Mouse (Mus musculus) fat pad, adult 2 months (tissue): ENCODE measurements around the gene Tcea2.

Source experiments
- DNase-seq: peaks from one replicate; pipeline ENCODE4 v3.0.0-alpha.2; 2011; ENCODE audit warnings: low read depth, low spot score; ENCODE audit errors: extremely low read depth

Tcea2 gene

DNA sequence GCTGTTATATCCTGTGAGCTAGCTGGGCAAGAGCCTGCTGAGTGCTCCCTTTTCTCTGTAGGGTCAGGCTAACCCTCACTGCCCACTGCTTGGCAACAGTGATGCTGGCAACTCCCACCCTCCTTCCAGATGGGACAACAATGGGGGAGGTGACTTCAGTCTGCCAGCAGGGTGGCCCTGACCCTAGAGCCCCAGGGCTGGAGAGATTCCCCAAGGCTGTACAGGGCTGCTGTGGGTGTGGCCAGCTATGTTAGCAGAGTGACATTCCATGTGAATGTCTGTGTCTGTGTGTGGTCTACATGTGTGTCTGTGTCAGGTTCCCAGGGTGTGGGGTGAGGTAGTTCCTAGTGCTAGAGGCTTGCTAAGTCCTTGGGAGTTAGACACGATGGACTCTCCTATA, 6.6 kb upstream of the Tcea2 start:
- DNase-seq, result no peak

DNA sequence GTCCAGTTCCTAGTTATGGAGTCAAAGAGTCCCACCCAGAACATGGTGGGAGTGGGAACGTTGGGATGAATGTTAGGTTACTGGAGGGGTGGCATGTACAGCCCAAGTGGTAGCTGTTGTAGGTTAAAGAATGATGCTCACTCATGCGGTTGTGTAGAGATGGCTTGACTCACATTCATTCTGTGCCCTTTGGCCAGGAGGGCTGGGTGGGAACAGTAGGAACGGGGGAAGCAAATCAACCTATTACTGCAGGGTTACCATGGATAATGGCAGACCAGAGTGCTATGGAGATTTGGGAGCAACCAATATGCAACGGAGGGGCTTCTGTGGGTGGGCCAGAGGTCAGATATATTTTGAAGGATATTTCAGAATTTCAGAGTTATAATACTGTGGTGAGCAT, 5.2 kb upstream of the Tcea2 start:
- no peak for DNase-seq

GRCm38 (mm10) chr2:181675454-181675853, 4.7 kb upstream of the Tcea2 start:
- DNase-seq, result no peak

DNA sequence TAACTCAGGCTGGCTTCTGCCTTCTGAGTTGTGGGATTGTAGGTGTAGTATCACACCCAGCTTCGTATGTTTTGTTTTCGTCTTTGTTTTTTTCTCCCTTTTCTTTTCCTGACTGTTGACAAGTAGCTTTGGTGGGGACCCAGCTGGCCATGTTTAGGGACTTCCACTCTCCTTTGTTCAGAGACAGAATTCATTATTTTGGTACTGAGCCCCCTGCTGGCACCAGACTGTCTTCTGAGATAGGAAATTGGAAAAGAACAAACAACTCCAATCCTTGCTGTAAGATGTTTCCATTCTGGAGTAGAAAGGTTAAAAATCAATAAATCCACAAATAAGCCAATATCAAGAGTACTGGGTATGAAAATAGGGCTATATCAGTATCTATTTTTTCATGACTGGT, 3.7 kb upstream of the Tcea2 start:
- DNase-seq, result no peak

DNA sequence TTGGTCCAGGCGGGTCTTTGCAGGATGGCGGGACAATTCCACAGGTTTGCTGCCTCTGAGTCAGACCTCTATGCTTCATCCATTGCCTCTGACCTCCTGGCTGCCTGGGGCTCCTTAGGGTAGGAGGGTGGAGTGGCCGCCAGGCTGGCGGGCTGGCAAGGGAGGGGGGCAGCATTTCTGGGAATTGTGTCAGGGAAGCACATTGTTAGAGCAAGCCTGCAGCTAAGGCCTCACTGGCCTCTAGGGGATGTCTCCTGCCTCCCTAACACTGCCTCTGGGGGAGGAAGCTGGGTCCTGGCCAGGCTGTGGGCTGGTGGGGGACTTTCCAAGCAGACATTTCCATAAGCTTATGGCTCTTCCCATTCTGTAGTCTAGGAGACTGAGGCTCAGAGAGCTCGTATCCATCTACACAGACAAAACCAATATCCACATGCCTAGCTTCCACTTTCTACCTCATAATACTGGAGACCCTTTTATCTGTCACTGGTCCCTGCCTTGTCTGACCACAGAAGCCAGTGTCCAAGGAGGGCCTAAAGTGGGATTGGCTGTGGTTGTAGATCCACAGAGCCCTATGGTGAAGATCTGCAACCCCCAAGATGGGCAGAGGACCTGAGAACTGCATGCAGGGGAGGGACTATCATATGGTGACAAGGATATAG, 2.9 kb upstream of the Tcea2 start:
- DNase-seq, result no peak

- no peak for DNase-seq
Observed at GRCm38 (mm10) chr2:181677755-181678098, 2.4 kb upstream of the Tcea2 start.

DNA sequence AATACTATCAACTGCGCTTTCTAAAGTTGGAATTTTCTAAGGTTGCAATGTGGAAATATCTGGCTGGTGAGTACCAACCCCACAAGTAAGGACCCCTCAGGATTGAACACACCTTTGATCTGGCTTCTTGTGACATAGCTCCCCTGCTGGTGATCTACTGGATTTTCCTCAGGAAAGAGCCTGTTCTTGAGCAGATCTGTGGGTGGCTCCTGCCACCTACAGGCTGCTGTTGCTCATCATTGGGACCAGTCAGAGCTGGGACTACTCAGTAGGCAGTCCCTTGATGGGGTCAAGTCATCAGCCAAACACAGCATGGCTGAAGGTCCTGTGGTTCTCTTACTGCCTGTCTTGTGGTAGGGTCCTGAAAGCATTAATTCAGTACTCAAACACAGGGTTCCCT, 1.3 kb upstream of the Tcea2 start:
- DNase-seq, result no peak

- DNase-seq, result no peak
Observed at GRCm38 (mm10) chr2:181680716-181681117, 607 bp downstream of the Tcea2 start.

DNA sequence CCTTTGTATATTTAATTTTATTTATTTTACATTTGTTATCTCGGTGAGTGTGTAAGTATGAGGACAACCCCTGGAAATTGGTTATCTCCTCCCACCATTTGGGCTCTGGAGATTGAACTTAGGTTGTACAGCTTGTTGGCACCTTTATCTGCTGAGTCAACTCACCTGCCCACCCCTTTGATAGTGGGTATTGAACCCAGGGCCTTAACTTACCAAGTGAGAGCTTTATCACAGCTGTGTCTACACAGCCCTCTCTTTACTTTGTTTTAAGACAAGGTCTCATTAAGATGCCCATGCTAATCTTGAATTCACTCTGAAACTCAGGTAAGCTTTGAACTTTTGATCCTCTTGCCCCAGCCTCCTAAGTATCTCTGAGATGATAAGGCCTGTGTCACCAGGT, 1.9 kb downstream of the Tcea2 start:
- DNase-seq, result no peak

DNA sequence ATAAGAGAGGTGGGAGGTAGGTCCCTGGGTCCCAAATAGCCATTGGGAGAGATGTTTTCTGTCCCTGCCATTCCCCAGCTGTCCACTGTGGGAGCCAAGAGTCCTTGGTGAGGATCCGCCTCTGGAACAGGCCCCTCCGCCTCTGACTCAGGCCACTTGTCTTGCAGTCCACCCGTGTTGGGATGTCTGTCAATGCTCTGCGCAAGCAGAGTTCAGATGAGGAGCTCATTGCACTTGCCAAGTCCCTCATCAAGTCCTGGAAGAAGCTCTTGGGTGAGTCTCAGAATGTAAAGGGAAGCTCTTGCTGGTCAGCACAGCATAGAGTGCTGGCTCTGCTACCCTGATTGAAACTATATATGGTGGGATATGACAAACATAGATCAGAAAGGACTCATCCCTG, 3.3 kb downstream of the Tcea2 start:
- DNase-seq, result no peak

- no peak for DNase-seq
Observed at GRCm38 (mm10) chr2:181684713-181685112, 4.6 kb downstream of the Tcea2 start.

GRCm38 (mm10) chr2:181685686-181686085, 5.6 kb downstream of the Tcea2 start:
- no peak for DNase-seq

- no peak for DNase-seq
Observed at GRCm38 (mm10) chr2:181687586-181687985, 7.5 kb downstream of the Tcea2 start.

DNA sequence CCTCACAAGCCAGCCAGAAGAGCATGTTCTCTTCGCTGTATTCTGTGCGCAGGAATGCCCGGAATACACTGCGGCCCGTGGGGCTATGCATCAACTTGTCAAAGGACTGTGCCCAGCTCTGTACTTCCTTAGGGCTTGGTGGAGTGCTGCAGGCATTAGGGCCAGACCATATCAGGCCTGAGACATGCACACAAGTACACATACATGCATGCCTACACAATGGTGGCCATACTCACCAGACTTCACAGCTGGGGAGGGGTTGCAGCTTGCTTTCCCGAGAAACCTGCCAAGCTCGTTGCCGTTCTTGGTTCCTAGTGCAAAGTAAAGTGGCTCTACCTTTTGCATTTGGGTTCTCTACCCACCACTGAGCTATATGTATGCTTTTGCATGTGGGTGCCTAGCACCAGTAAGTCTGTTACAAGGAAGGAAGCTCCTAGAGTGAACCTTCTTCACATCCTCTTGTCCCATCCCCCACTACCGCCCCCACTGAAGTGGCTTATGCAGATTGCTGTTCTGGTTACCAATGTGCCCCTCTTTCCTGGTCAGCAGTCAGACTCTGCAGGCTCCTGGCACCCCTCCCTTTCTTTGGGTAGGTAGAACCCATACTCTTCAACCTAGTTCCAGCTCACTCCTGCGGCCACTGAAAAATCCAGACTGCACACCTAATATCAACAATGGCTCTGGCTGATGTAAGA, 9.5 kb downstream of the Tcea2 start:
- no peak for DNase-seq

- no peak for DNase-seq
Observed at GRCm38 (mm10) chr2:181691083-181691482, 11.0 kb downstream of the Tcea2 start.

DNA sequence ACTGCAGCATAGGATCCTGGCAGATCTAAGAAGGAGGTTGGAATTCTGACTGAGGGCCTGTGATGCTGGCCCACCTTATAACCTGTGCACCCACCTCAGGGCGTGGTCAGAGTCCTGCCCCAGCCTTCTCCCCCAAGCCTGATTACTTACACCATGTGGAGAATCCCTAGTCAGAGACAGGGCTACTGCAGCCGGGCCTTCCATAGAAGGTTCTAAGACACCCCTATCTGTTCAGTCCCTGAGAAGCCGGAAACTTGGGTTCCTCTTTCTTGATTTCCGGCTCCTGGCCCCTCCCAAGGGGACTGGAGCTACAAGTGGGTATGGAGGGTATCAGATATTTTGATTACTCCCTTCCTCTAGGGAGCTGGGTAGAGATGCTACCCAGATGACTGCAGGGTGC, 11.5 kb downstream of the Tcea2 start:
- DNase-seq, result no peak

GRCm38 (mm10) chr2:181692304-181692703, 12.2 kb downstream of the Tcea2 start:
- DNase-seq, result no peak

DNA sequence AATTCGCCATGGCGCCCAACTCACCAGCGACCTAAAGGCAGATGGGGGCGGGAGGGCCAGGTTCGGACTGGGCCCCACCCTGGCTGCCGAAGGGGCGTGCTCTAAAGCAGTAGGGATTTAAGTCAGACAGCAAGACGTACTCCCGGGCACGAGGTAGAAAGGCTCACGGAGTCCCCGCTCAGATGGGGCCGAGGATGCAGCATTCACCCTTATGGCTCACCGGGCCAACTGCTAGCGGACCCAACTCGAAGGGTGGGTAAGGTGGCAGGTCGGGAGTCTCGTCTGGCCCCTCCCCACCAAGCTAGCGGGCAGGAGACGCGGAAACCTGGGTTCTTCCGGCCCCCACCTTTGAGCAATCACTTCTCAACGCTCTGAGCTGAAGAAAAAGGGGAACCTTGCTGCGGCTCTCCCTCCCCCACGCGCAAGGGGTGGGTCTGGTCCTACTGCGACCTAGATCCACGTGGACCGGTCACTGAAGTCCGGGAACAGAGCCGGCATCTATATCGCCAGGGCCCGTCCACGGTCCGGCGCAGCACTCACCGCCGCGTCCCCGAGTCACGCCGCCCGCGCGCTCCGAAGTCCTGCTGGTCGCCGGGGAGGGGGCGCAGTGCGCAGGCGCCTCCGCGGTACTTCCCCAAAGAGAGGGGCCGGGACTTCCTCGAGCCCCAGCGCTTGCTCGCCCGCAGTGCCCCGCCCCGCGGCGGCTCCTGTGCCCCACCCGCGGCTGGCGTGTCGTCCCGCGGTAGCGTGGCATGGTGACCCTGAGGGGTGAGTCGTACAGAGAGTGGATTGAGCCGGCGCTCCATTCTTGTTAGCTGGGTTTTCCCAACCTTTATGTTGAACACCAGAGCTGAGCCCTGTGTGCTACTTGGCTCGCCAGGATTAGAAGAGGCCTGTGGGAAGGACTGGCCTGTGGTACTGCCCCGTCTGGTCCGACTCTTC, 13.5 kb downstream of the Tcea2 start, which contains the start of gene Rgs19:
TSS of gene Rgs19 (minus strand) at position 639 of the 942 bp plus-strand sequence.
- no peak for DNase-seq

DNA sequence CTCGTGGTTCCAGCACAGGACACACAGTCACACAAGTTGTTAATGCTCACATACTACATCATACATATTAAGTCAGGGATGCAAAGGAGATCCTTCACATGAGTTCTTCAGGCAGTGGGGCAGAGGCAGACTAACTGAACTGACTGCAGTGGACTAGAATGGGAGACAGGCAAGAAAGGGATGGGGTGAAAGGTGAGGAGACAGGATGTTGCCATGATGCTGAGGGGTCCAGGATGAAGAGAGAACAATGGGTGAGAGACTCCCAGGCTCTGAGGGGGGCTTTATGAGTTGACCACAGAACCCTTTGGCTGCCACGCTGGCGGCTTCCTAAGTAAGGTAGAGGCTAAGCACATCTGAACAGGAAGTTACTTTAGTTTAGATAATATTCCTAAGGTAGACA, 14.5 kb downstream of the Tcea2 start:
- DNase-seq, result no peak

- no peak for DNase-seq
Observed at GRCm38 (mm10) chr2:181695776-181696175, 15.7 kb downstream of the Tcea2 start.

GRCm38 (mm10) chr2:181696801-181697420, 16.8 kb downstream of the Tcea2 start:
- no peak for DNase-seq
